Mouse (Mus musculus) liver (tissue): ENCODE data around the gene Zscan29.
"Not testable (repeated sequence)": the region's sequence is repeated elsewhere in the genome, so short reads cannot be mapped to it uniquely, and the experiment has no call there.

Experiments used
- DNase-seq: peaks from one replicate; pipeline ENCODE4 v3.0.0-alpha.2; 2020; ENCODE audit warnings: mixed read lengths

Zscan29 gene

GRCm38 (mm10) chr2:121132822-121133221 is 38.1 kb downstream of the Zscan29 start:
- DNase-seq: no peak

- no peak for DNase-seq
Observed at GRCm38 (mm10) chr2:121128865-121129620, 41.9 kb downstream of the Zscan29 start.

GRCm38 (mm10) chr2:121127536-121127935 is 43.4 kb downstream of the Zscan29 start:
- no peak for DNase-seq

DNA sequence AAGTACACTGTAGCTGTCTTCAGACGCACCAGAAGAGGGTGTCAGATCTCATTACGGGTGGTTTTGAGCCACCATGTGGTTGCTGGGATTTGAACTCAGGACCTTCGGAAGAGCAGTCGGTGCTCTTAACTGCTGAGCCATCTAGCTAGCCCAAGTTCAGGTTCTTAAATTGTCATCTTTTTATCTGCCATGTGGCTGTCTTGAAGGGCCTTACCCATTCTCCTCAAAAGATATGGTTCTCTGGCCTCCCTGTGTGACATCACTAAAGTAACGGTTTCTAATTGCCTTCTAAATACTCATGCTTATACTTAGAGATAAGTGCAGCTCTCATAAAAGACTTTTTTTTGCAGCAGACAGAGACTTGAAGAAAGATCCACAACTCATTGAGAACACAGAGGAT is 44.6 kb downstream of the Zscan29 start:
- not testable (repeated sequence) for DNase-seq

DNA sequence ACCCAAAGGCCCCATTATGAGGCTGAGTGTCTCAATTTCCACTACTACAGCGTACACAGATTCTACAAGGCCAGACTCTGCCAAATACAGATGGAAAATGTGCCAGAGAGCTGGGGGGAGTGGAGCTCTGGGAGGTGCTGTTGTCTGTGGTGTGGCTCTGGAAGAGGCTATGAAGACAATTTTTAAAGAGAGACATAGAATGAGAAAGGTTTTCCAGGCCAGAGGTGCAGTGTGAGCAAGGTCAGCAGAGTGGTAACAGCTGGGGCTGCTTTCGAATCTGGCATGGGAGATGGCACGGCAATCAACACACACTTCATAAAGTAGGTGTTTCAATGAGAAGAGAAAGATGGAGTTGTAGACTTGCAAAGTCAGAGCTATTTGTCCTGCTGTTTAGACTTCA is 51.7 kb downstream of the Zscan29 start:
- DNase-seq: no peak

DNA sequence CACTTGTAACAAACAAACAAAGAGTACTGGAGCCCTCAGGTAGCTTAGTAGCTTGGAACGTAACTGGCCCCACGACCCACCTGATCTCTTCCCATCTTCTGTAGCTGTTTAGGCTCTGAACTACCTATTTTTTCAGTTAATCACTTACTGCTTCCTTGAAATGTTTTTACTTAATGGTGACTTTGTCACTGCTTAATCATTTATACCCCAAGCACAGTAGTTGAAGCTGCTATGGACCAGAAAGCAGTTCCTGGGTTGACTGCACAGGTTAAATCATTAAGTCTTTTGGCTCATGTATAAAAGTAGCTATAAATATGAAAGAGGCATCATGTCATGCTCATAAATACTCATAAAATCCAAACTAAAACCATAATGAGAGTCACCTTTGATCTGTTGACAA is 55.5 kb downstream of the Zscan29 start:
- no peak for DNase-seq

GRCm38 (mm10) chr2:121109695-121110094 is 61.2 kb downstream of the Zscan29 start, which contains the start of gene Tgm7:
Gene Tgm7, minus strand, starts transcription at chr2:121109795.
- no peak for DNase-seq
